Mouse (Mus musculus) urinary bladder, postnatal 25 days (tissue): ENCODE data around the gene Olfr1496.
"Not testable (repeated sequence)": the region's sequence is repeated elsewhere in the genome, so short reads cannot be mapped to it uniquely, and the experiment has no call there.

Experiments used
- DNase-seq: peaks from one replicate; pipeline ENCODE4 v3.0.0; 2022; ENCODE audit warnings: low spot score

Gene Olfr1496

GRCm38 (mm10) chr19:13777578-13777977, at the start of gene Olfr1496:
TSS of gene Olfr1496 (plus strand) at chr19:13777878.
- DNase-seq, result no peak

GRCm38 (mm10) chr19:13739428-13739827, 38.2 kb upstream of the Olfr1496 start, which contains the start of gene Olfr1494:
TSS of gene Olfr1494 (plus strand) at chr19:13739728.
- no peak for DNase-seq

- no peak for DNase-seq
These were observed 28.3 kb upstream of the Olfr1496 start for GRCm38 (mm10) chr19:13749366-13749765.

GRCm38 (mm10) chr19:13764306-13764705, 13.4 kb upstream of the Olfr1496 start, which contains the start of gene Olfr1495:
TSS of gene Olfr1495 (plus strand) at chr19:13764606.
- DNase-seq, result no peak

GRCm38 (mm10) chr19:13768565-13769276, 9.0 kb upstream of the Olfr1496 start:
- no peak for DNase-seq

- DNase-seq, result no peak
These were observed 20.4 kb downstream of the Olfr1496 start, which contains the start of gene Olfr1497 for GRCm38 (mm10) chr19:13798102-13798501. TSS of gene Olfr1497 (minus strand) at chr19:13798202.

GRCm38 (mm10) chr19:13805486-13805885, 27.8 kb downstream of the Olfr1496 start:
- not testable (repeated sequence) for DNase-seq

- DNase-seq, result no peak
These were observed 35.1 kb downstream of the Olfr1496 start for GRCm38 (mm10) chr19:13812823-13813222.

- no peak for DNase-seq
These were observed 41.1 kb downstream of the Olfr1496 start for GRCm38 (mm10) chr19:13818827-13819226.

GRCm38 (mm10) chr19:13819347-13819746, 41.7 kb downstream of the Olfr1496 start, which contains the start of gene Olfr1499:
TSS of gene Olfr1499 (minus strand) at chr19:13819447.
- no peak for DNase-seq

- DNase-seq, result no peak
These were observed 43.2 kb downstream of the Olfr1496 start for GRCm38 (mm10) chr19:13820847-13821246.

- no peak for DNase-seq
These were observed 50.8 kb downstream of the Olfr1496 start for GRCm38 (mm10) chr19:13828447-13828846.

GRCm38 (mm10) chr19:13830388-13830787, 52.7 kb downstream of the Olfr1496 start, which contains the start of gene Olfr1500:
TSS of gene Olfr1500 (minus strand) at chr19:13830488.
- no peak for DNase-seq
